Mouse (Mus musculus) thymus, adult 2 months (tissue): ENCODE data around the gene Cp. TPM values are rescaled to one million over a fixed set of nuclear protein-coding genes. Genes with fewer than 3 reads are reported as not detected.

Source experiments
- DNase-seq: peaks from one replicate; pipeline ENCODE4 v3.0.0; 2021
- H3K27ac ChIP-seq: fragments of 200-500 bp; 2 replicates; pipeline ENCODE4 v1.5.1; 2012; ENCODE audit warnings: low read length, control low read depth; ENCODE audit not compliant: control insufficient read depth, insufficient read depth
- H3K27me3 ChIP-seq: fragments of 200-500 bp; 2 replicates; pipeline ENCODE4 v1.6.1; 2012; ENCODE audit warnings: mild to moderate bottlenecking, low read length, moderate library complexity, mixed read lengths; ENCODE audit not compliant: control insufficient read depth, insufficient read depth
- H3K36me3 ChIP-seq: fragments of 200-500 bp; 2 replicates; pipeline ENCODE4 v1.6.1; 2012; ENCODE audit warnings: mild to moderate bottlenecking, low read length, moderate library complexity; ENCODE audit not compliant: control insufficient read depth, insufficient read depth
- H3K4me1 ChIP-seq: fragments of 200-500 bp; replicated peaks from 2 replicates; pipeline ENCODE4 v1.6.1; 2012; ENCODE audit warnings: low read length; ENCODE audit not compliant: control insufficient read depth, insufficient read depth
- H3K4me3 ChIP-seq: fragments of 200-500 bp; 2 replicates; pipeline ENCODE4 v1.5.1; 2012; ENCODE audit warnings: mild to moderate bottlenecking, low read length, control low read depth, moderate library complexity; ENCODE audit not compliant: control insufficient read depth, insufficient read depth
- CTCF ChIP-seq: fragments of 200-500 bp; IDR thresholded peaks from 2 replicates; pipeline ENCODE4 v1.5.1; 2012; ENCODE audit warnings: mild to moderate bottlenecking, control low read depth, low read length, moderate library complexity, borderline replicate concordance; ENCODE audit not compliant: control insufficient read depth, poor library complexity, insufficient read depth; ENCODE audit errors: extremely low read depth
- POLR2A ChIP-seq: fragments of 200-500 bp; IDR thresholded peaks from 2 replicates; pipeline ENCODE4 v1.6.1; 2012; ENCODE audit warnings: mild to moderate bottlenecking, low read length, control low read depth, moderate library complexity; ENCODE audit not compliant: control insufficient read depth, poor library complexity, insufficient read depth; ENCODE audit errors: extremely low read depth
- WGBS: fragments of 180-500 bp; shearing (Covaris S2); methylation state at CpG from one replicate; pipeline ENCODE4 v1.1.7; 2018; 5-methylcytosine and 5-hydroxymethylcytosine counted together
- polyA plus RNA-seq: library from polyadenylated mRNA; depleted of rRNA; stranded (reverse); fragments of >200 nt; gene quantifications from 2 replicates; pipeline ENCODE4 v1.2.3, GENCODE M21; 2012

Cp gene
- polyA plus RNA-seq, 1 experiment: 3.9 TPM

- no peaks in the 10 kb centered on the region for H3K36me3 ChIP-seq
- WGBS: 93% methylated on average over 2 of the region's 2 CpGs
- H3K27ac ChIP-seq: no peak overlapping the region
- no peak for DNase-seq
- TF ChIP-seq CTCF (no peak), POLR2A (no peak)
- H3K27me3 ChIP-seq: no peaks in the 10 kb centered on the region
- H3K4me3 ChIP-seq: no peak overlapping the region
- no peaks in the 10 kb centered on the region for H3K4me1 ChIP-seq
Measured at GRCm38 (mm10) chr3:19981156-19981555, 24.3 kb downstream of the Cp start.

- Histone ChIP-seq H3K27me3 (no peaks in the 10 kb centered on the region), H3K36me3 (no peaks in the 10 kb centered on the region), H3K4me3 (no peak overlapping the region), H3K27ac (no peak overlapping the region), H3K4me1 (no peaks in the 10 kb centered on the region)
- DNase-seq: no peak
- TF ChIP-seq POLR2A (no peak), CTCF (no peak)
Measured at GRCm38 (mm10) chr3:19982846-19983245, 26.0 kb downstream of the Cp start.

- Histone ChIP-seq H3K4me3 (no peak overlapping the region), H3K4me1 (no peaks in the 10 kb centered on the region), H3K27me3 (no peaks in the 10 kb centered on the region), H3K36me3 (no peaks in the 10 kb centered on the region), H3K27ac (no peak overlapping the region)
- TF ChIP-seq CTCF (no peak), POLR2A (no peak)
- no peak for DNase-seq
- WGBS: 72% methylated on average over 3 of the region's 3 CpGs
Measured at GRCm38 (mm10) chr3:19986123-19986522, 29.3 kb downstream of the Cp start.

GRCm38 (mm10) chr3:19990031-19990430 is 33.2 kb downstream of the Cp start:
- DNase-seq: no peak
- no peaks in the 10 kb centered on the region for H3K27me3 ChIP-seq
- TF ChIP-seq POLR2A: no peak
- no peak overlapping the region for H3K27ac ChIP-seq
- no peaks in the 10 kb centered on the region for H3K4me1 ChIP-seq
- no peaks in the 10 kb centered on the region for H3K36me3 ChIP-seq
- no peak overlapping the region for H3K4me3 ChIP-seq
- 93% methylated on average over 3 of the region's 3 CpGs for WGBS

- no peak for DNase-seq
- Histone ChIP-seq H3K4me3 (no peak overlapping the region), H3K27ac (no peak overlapping the region), H3K27me3 (no peaks in the 10 kb centered on the region), H3K4me1 (no peaks in the 10 kb centered on the region), H3K36me3 (peaks cover 6% of the 10 kb centered on the region)
- WGBS: 93% methylated on average over 4 of the region's 4 CpGs
- TF ChIP-seq CTCF (no peak), POLR2A (no peak)
Measured at GRCm38 (mm10) chr3:19992388-19992787, 35.5 kb downstream of the Cp start.

GRCm38 (mm10) chr3:19999551-19999950 is 42.7 kb downstream of the Cp start:
- H3K27ac ChIP-seq: no peak overlapping the region
- WGBS: 96% methylated on average over 2 of the region's 2 CpGs
- no peak overlapping the region for H3K4me3 ChIP-seq
- no peak for TF ChIP-seq CTCF
- TF ChIP-seq POLR2A: no peak
- H3K27me3 ChIP-seq: no peaks in the 10 kb centered on the region
- no peak for DNase-seq
- peaks cover 11% of the 10 kb centered on the region for H3K36me3 ChIP-seq
- H3K4me1 ChIP-seq: no peaks in the 10 kb centered on the region

- peaks cover 11% of the 10 kb centered on the region for H3K36me3 ChIP-seq
- no peak overlapping the region for H3K4me3 ChIP-seq
- H3K27ac ChIP-seq: no peak overlapping the region
- TF ChIP-seq CTCF (no peak), POLR2A (no peak)
- no peak for DNase-seq
- no peaks in the 10 kb centered on the region for H3K4me1 ChIP-seq
- no peaks in the 10 kb centered on the region for H3K27me3 ChIP-seq
- WGBS: 94% methylated on average over 4 of the region's 4 CpGs
Measured at GRCm38 (mm10) chr3:20000806-20001205, 44.0 kb downstream of the Cp start.
